Mouse (Mus musculus): ENCODE data around the gene Tada2b.

GRCm38 (mm10) chr5:36460712-36461111 lies 23.4 kb downstream of the Tada2b start:
- no peak for TF ChIP-seq POLR2A (IDR thresholded peaks at IDR 0.05; ENCODE audit: insufficient read depth, low read length)
- no peak for TF ChIP-seq CTCF (IDR thresholded peaks at IDR 0.05; ENCODE audit: low read depth, low read length)
- no peak for TF ChIP-seq EP300 (IDR thresholded peaks at IDR 0.05; ENCODE audit: insufficient read depth, low read depth, low read length)

Data from ES-Bruce4 (cell line).